Mouse (Mus musculus) hindbrain, embryonic 13.5 days (tissue): ENCODE results near the gene Aip. TPM values are rescaled to one million over a fixed set of nuclear protein-coding genes. Genes with fewer than 3 reads are reported as not detected.
A peak's percentile ranks its signal among the peaks of the same experiment; 100 is the strongest.

Experiments
- ATAC-seq: fragments of 200-750 bp; cut with Nextera tagmentation; 2 replicates; pipeline ENCODE4 v1.8.0; 2017; ENCODE audit warnings: moderate TSS enrichment; ENCODE audit not compliant: low FRiP score
- H3K27ac ChIP-seq: fragments of 300-500 bp; sonication (generic); 2 replicates; pipeline ENCODE4 v1.5.1; 2015; ENCODE audit warnings: inconsistent platforms, mild to moderate bottlenecking, moderate library complexity
- H3K27me3 ChIP-seq: fragments of 300-500 bp; sonication (generic); 2 replicates; pipeline ENCODE4 v1.6.1; 2015; ENCODE audit warnings: mild to moderate bottlenecking, inconsistent platforms
- H3K36me3 ChIP-seq: fragments of 300-500 bp; sonication (generic); 2 replicates; pipeline ENCODE4 v1.6.1; 2015; ENCODE audit warnings: mild to moderate bottlenecking, inconsistent platforms
- H3K4me1 ChIP-seq: fragments of 300-500 bp; sonication (generic); replicated peaks from 2 replicates; pipeline ENCODE4 v1.6.1; 2015; ENCODE audit warnings: inconsistent platforms
- H3K4me2 ChIP-seq: fragments of 300-500 bp; sonication (generic); 2 replicates; pipeline ENCODE4 v1.6.1; 2015; ENCODE audit warnings: inconsistent platforms, mild to moderate bottlenecking, moderate library complexity
- H3K4me3 ChIP-seq: fragments of 300-500 bp; sonication (generic); 2 replicates; pipeline ENCODE4 v1.5.1; 2015; ENCODE audit warnings: mild to moderate bottlenecking, inconsistent platforms
- H3K9ac ChIP-seq: fragments of 300-500 bp; sonication (generic); 2 replicates; pipeline ENCODE4 v1.6.1; 2015; ENCODE audit warnings: mild to moderate bottlenecking, inconsistent platforms
- H3K9me3 ChIP-seq: fragments of 300-500 bp; sonication (generic); 2 replicates; pipeline ENCODE4 v1.6.1; 2016; ENCODE audit warnings: inconsistent platforms
- WGBS: fragments of 180-500 bp; shearing (Covaris S2); methylation state at CpG from one replicate; pipeline ENCODE4 v1.1.7; 2015; 5-methylcytosine and 5-hydroxymethylcytosine counted together
- polyA plus RNA-seq: library from polyadenylated mRNA; unstranded; fragments of >200 nt; fragmentation: Nextera tagmentation; extraction: Ambion mirVana; gene quantifications from 2 replicates; pipeline ENCODE4 v1.2.1, GENCODE M21; 2015

Aip gene
- polyA plus RNA-seq, 1 experiment from 2014 or later: 90.3 TPM

- ATAC-seq: no peak
- H3K4me2 ChIP-seq: peak overlapping the region; percentile 69
- peaks cover 17% of the 10 kb centered on the region for H3K36me3 ChIP-seq
- WGBS: 59% methylated on average over 6 of the region's 6 CpGs
- H3K4me1 ChIP-seq: peaks cover 66% of the 10 kb centered on the region
- H3K4me3 ChIP-seq: peak overlapping the region; percentile 53
- peak overlapping the region; percentile 69 for H3K27ac ChIP-seq
- H3K27me3 ChIP-seq: peaks cover 32% of the 10 kb centered on the region
- peak overlapping the region; percentile 83 for H3K9ac ChIP-seq
- H3K9me3 ChIP-seq: no peaks in the 10 kb centered on the region
Observed at GRCm38 (mm10) chr19:4101466-4101865, 24.2 kb downstream of the Aip start.

DNA sequence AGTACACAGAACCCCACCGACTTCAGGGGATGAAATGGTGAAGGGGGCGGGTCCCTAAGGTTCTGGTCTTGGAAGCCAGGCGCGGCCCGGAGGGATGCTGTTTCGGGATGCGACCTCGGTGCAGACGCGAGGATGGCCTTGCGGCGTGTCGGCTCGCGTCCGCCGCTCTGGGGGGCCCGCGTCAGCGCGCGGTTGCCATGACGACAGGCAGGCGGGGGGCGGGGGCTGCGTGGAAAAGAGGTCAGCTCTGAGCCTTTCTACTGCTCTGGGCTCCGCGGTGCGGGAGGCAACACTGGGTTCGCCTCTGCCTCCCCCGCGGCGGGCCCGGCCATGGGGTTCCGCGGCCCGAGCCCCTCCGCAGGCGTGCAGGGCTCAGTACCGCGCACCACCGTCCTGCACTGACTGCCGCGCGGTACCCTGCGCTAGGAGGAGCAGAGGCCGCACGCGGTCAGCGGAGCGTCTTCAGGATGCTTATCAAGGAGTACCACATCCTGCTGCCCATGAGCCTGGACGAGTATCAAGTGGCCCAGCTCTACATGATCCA, 24.9 kb downstream of the Aip start:
- peak overlapping the region; percentile 83 for H3K9ac ChIP-seq
- peak overlapping the region; percentile 53 for H3K4me3 ChIP-seq
- H3K36me3 ChIP-seq: peaks cover 14% of the 10 kb centered on the region
- H3K27me3 ChIP-seq: peaks cover 32% of the 10 kb centered on the region
- H3K9me3 ChIP-seq: no peaks in the 10 kb centered on the region
- H3K27ac ChIP-seq: peak overlapping the region; percentile 69
- peak overlapping the region; percentile 69 for H3K4me2 ChIP-seq
- WGBS: under 1% methylated on average over 51 of the region's 52 CpGs
- 0 out of 2 replicates have a peak, but pooled peaks have one; percentile 7 for ATAC-seq
- H3K4me1 ChIP-seq: peaks cover 73% of the 10 kb centered on the region

- H3K36me3 ChIP-seq: peaks cover 8% of the 10 kb centered on the region
- H3K9me3 ChIP-seq: no peaks in the 10 kb centered on the region
- peak within 1 kb of the TSS; percentile 53 for H3K4me3 ChIP-seq
- H3K27me3 ChIP-seq: peaks cover 32% of the 10 kb centered on the region
- peak within 1 kb of the TSS; percentile 69 for H3K27ac ChIP-seq
- WGBS: 1% methylated on average over 53 of the region's 53 CpGs
- ATAC-seq: no peak
- peaks cover 73% of the 10 kb centered on the region for H3K4me1 ChIP-seq
- H3K9ac ChIP-seq: peak within 1 kb of the TSS; percentile 83
- peak within 1 kb of the TSS; percentile 69 for H3K4me2 ChIP-seq
Observed at GRCm38 (mm10) chr19:4099837-4100717, 25.6 kb downstream of the Aip start, which contains the start of gene Pitpnm1. TSS of gene Pitpnm1 (plus strand) at chr19:4099998.

DNA sequence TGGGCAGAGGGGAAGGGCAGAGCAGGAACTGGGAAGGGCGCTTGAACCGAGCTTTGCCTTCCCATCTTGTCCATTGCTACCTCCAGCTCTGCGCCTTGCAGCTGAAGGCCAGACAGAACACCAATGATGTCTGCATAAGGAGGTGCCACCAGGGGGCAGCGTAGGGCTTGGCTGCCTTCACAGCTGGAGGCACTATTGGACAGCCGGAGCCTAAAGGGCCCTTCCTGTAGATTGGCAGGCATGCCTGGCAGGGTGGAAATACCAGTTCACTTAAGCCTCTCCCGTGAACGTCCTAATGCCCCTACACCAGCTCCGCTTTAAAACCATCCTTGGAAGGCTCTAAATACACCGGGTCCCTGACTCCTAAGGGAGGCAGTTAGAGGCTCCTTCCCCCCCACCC, 26.6 kb downstream of the Aip start:
- H3K4me1 ChIP-seq: peaks cover 67% of the 10 kb centered on the region
- 12% methylated on average over 9 of the region's 9 CpGs for WGBS
- no peak for ATAC-seq
- peaks cover 4% of the 10 kb centered on the region for H3K36me3 ChIP-seq
- no peaks in the 10 kb centered on the region for H3K9me3 ChIP-seq
- peak overlapping the region; percentile 69 for H3K4me2 ChIP-seq
- 0 out of 2 replicates have a peak overlapping the region, but pooled peaks have one; percentile 83 for H3K9ac ChIP-seq
- H3K27me3 ChIP-seq: peaks cover 32% of the 10 kb centered on the region
- no peak overlapping the region; the same call in 1 of the 2 replicates for H3K4me3 ChIP-seq
- peak overlapping the region; percentile 12; the same call in 1 of the 2 replicates for H3K27ac ChIP-seq

DNA sequence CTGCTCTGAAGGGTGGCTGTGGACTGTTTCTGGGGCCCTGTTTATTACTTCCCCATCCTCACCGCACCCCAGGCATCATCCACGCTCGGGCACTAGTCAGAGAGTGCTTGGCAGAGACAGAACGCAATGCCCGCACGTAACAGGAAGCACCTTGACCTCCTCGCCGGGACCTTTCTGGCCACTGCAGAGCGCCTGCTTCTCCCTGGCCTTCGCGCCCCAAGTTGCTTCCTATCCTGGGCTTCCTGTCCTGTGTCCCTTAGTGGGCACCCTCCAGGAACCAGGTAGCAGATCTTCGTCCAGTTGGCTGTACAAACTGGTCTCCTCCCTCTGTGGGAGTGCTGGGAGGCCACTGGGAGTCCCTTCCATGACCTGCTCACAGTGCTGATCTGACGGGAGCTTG, 27.2 kb downstream of the Aip start:
- H3K4me1 ChIP-seq: peaks cover 67% of the 10 kb centered on the region
- peak overlapping the region; percentile 12; the same call in 1 of the 2 replicates for H3K27ac ChIP-seq
- H3K9ac ChIP-seq: 0 out of 2 replicates have a peak overlapping the region, but pooled peaks have one; percentile 35
- WGBS: 91% methylated on average over 13 of the region's 13 CpGs
- H3K9me3 ChIP-seq: no peaks in the 10 kb centered on the region
- H3K27me3 ChIP-seq: peaks cover 31% of the 10 kb centered on the region
- H3K36me3 ChIP-seq: peaks cover 3% of the 10 kb centered on the region
- 0 out of 2 replicates have a peak overlapping the region, but pooled peaks have one; percentile 56 for H3K4me3 ChIP-seq
- no peak for ATAC-seq
- peak overlapping the region; percentile 63; the same call in 1 of the 2 replicates for H3K4me2 ChIP-seq

DNA sequence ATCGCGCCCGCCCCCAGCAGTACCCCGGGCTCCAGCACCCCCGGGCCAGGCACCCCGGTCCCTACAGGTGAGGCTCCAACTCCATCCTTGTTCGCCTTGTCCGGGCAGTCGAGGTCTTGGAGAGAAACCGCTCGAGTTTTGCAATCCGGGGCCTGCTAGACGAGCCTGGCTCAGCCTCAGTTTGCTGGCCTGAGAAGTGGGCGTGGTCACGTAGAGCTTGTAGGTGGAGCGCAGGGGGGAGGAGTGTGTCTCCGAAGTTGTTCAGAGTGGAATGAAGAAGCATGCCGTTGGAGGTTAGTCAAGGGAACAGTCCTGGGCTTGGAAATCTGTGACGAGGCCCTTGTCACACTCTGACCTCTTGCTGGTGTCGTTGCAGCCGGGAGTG, 28.2 kb downstream of the Aip start:
- Histone ChIP-seq H3K36me3 (no peaks in the 10 kb centered on the region), H3K27ac (peak overlapping the region; percentile 74), H3K9me3 (no peaks in the 10 kb centered on the region), H3K4me1 (peaks cover 60% of the 10 kb centered on the region), H3K9ac (peak overlapping the region; percentile 69), H3K4me2 (peak overlapping the region; percentile 63), H3K4me3 (peak overlapping the region; percentile 56), H3K27me3 (peaks cover 21% of the 10 kb centered on the region)
- peak; percentile 10 for ATAC-seq
- WGBS: 2% methylated on average over 21 of the region's 21 CpGs

- under 1% methylated on average over 65 of the region's 65 CpGs for WGBS
- H3K4me1 ChIP-seq: peaks cover 54% of the 10 kb centered on the region
Observed at GRCm38 (mm10) chr19:4096642-4097440, 28.8 kb downstream of the Aip start, which contains the start of gene Cdk2ap2. TSS of gene Cdk2ap2 (plus strand) at chr19:4097182.

DNA sequence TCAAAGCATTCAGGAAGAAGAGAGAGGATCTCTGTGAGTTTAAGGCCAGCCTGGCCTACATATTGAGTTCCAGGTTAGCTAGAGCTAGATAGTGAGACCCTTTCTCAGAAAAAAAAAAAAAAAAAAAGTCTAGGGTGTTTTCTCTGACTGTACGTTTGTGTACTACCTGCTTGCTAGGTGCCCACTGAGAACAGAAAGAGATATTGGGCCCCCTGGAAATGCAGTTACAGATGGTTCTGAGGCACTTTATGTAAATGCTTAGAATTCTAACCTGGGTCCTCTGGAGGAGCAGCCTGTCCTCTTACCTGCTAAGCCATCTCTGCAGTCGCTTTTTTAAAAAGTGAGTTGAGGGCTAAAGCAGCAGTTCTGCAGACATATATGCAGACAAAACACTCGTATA, 29.9 kb downstream of the Aip start:
- Histone ChIP-seq H3K27me3 (peaks cover 10% of the 10 kb centered on the region; the same call in 1 of the 2 replicates), H3K4me2 (peak overlapping the region; percentile 63), H3K4me1 (peaks cover 44% of the 10 kb centered on the region), H3K4me3 (no peak overlapping the region), H3K36me3 (no peaks in the 10 kb centered on the region), H3K9me3 (no peaks in the 10 kb centered on the region), H3K9ac (no peak overlapping the region), H3K27ac (no peak overlapping the region)
- no peak for ATAC-seq
- WGBS: 74% methylated on average over 3 of the region's 3 CpGs

More at GRCm38 (mm10) chr19:4096642-4097440, 28.8 kb downstream of the Aip start, which contains the start of gene Cdk2ap2:
- H3K4me3 ChIP-seq: peak within 1 kb of the TSS; percentile 56
- H3K9me3 ChIP-seq: no peaks in the 10 kb centered on the region
- peak within 1 kb of the TSS; percentile 69 for H3K9ac ChIP-seq
- H3K27ac ChIP-seq: peak within 1 kb of the TSS; percentile 93
- ATAC-seq: peak; percentile 93
- H3K36me3 ChIP-seq: no peaks in the 10 kb centered on the region
- H3K27me3 ChIP-seq: peaks cover 15% of the 10 kb centered on the region
- peak within 1 kb of the TSS; percentile 63 for H3K4me2 ChIP-seq

GRCm38 (mm10) chr19:4094774-4095303, 30.8 kb downstream of the Aip start:
- no peak overlapping the region for H3K4me3 ChIP-seq
- no peaks in the 10 kb centered on the region for H3K36me3 ChIP-seq
- peaks cover 34% of the 10 kb centered on the region for H3K4me1 ChIP-seq
- ATAC-seq: no peak
- no peaks in the 10 kb centered on the region for H3K9me3 ChIP-seq
- H3K9ac ChIP-seq: no peak overlapping the region
- no peak overlapping the region for H3K27ac ChIP-seq
- no peak overlapping the region for H3K4me2 ChIP-seq
- 82% methylated on average over 5 of the region's 5 CpGs for WGBS
- peaks cover 6% of the 10 kb centered on the region; the same call in 1 of the 2 replicates for H3K27me3 ChIP-seq

- Histone ChIP-seq H3K9me3 (no peaks in the 10 kb centered on the region), H3K36me3 (no peaks in the 10 kb centered on the region), H3K27ac (no peak overlapping the region), H3K4me1 (peaks cover 29% of the 10 kb centered on the region), H3K27me3 (peaks cover 4% of the 10 kb centered on the region), H3K4me2 (no peak overlapping the region), H3K9ac (no peak overlapping the region), H3K4me3 (no peak overlapping the region)
- no peak for ATAC-seq
- WGBS: 80% methylated on average over 3 of the region's 3 CpGs
Observed at GRCm38 (mm10) chr19:4094348-4094747, 31.3 kb downstream of the Aip start.

DNA sequence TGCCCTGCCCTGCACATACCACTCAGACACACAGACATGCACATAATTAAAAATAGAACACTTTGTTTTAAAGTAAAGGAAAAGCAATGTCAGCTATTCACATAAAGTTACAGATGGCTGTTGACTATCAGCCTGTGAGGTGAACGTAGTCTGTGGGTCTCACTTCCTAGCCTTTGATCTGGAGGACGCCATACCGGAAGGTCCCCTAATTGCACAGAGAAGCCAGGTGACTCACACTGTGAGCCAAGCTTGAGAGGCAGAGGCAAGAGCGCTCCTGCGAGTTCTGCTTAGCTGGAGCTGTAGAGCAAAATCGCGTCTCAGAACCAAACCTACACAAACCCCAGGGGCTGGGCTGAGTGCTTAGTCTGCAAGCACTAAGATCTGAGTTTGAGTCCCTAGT, 31.9 kb downstream of the Aip start:
- Histone ChIP-seq H3K4me3 (no peak overlapping the region), H3K4me1 (peaks cover 23% of the 10 kb centered on the region), H3K9ac (no peak overlapping the region), H3K27ac (no peak overlapping the region), H3K4me2 (no peak overlapping the region), H3K36me3 (no peaks in the 10 kb centered on the region), H3K27me3 (peaks cover 8% of the 10 kb centered on the region; the same call in 1 of the 2 replicates), H3K9me3 (no peaks in the 10 kb centered on the region)
- 81% methylated on average over 7 of the region's 7 CpGs for WGBS
- no peak for ATAC-seq
